Mouse (Mus musculus): ENCODE results near the gene Metap2. TPM values are rescaled to one million over a fixed set of nuclear protein-coding genes. Genes with fewer than 3 reads are reported as not detected.

Gene Metap2
- total and polyA plus RNA-seq, 3 experiments: 45.4 to 114 (median 111) TPM

DNA sequence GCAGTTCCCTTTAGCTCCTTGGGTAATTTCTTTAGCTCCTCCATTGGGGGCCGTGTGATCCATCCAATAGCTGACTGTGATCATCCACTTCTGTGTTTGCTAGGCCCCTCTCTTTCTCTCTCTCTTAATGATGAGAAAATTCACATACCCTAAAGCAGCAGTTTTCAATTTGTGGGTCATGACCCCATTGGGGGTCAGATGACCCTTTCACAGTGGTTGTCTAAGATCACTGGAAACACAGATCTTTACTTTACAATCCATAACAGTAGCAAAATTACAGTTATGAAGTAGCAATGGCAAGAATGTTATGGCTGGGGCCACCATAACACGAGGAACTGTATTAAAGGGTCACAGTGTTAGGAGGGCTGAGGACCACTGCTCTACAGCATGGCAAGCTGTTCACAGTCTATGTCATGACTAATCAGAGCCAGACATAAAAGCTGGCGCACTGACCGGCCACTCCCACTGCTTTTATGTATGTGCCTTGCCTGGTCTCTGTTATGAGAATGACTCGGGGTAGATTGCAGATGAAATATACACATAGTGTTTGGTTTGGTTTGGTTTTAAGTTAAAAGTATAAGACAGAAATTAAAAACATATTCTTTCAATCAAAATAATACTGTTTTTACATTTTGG lies 13.0 kb upstream of the Metap2 start:
- TF ChIP-seq CTCF (IDR thresholded peaks at IDR 0.05) (no peak), POLR2A (IDR thresholded peaks at IDR 0.05; ENCODE audit: insufficient read depth, low read depth, low read length) (no peak)
- Histone ChIP-seq H3K79me2 (replicated peaks; ENCODE audit: control insufficient read depth, insufficient read depth, low read length) (no peaks in the 10 kb centered on the region), H3K9ac (ENCODE audit: low read depth, low read length) (no peak overlapping the region), H3K4me1 (ENCODE audit: control insufficient read depth, insufficient read depth, low read length) (no peaks in the 10 kb centered on the region), H3K36me3 (ENCODE audit: control insufficient read depth, insufficient read depth, low read length) (no peaks in the 10 kb centered on the region), H3K27ac (no peak overlapping the region), H3K4me3 (no peak overlapping the region), H3K27me3 (ENCODE audit: control insufficient read depth, insufficient read depth, low read length) (no peaks in the 10 kb centered on the region)
- DNase-seq: no peak
- intact Hi-C loops (cut with DNase I): no loop called here
- WGBS: 92% methylated on average over 5 of the region's 5 CpGs

DNA sequence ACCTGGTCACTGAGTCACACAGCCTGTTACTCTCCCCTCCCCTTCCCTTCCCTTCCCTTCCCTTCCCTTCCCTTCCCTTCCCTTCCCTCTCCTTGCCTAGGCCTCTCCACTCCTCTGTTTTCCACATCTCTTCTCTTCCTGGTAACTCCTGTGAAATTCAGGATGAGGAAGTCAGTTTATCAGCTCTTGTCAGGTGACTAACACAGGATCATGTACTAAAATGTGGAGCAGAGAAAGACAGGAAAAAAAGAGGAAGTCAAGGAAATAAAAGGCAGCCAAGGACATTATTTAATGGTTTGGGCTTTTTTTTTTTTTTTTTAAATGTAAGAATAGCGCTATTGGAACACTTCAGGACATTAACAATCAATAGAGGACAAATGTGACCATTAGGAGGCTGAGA lies 12.1 kb upstream of the Metap2 start:
- H3K27me3 ChIP-seq (ENCODE audit: control insufficient read depth, insufficient read depth, low read length): no peaks in the 10 kb centered on the region
- no peak for DNase-seq
- no peaks in the 10 kb centered on the region for H3K4me1 ChIP-seq (ENCODE audit: control insufficient read depth, insufficient read depth, low read length)
- intact Hi-C loops (cut with DNase I): no loop called here
- WGBS: 77% methylated on average over 1 of the region's 1 CpGs
- H3K79me2 ChIP-seq (replicated peaks; ENCODE audit: control insufficient read depth, insufficient read depth, low read length): no peaks in the 10 kb centered on the region
- H3K36me3 ChIP-seq (ENCODE audit: control insufficient read depth, insufficient read depth, low read length): no peaks in the 10 kb centered on the region
- no peak overlapping the region for H3K9ac ChIP-seq (ENCODE audit: low read depth, low read length)
- TF ChIP-seq EP300 (IDR thresholded peaks at IDR 0.05; ENCODE audit: insufficient read depth, low read depth, low read length) (no peak), POLR2A (IDR thresholded peaks at IDR 0.05; ENCODE audit: insufficient read depth, low read depth, low read length) (no peak), CTCF (IDR thresholded peaks at IDR 0.05) (no peak)
- H3K4me3 ChIP-seq: no peak overlapping the region
- H3K27ac ChIP-seq: no peak overlapping the region

DNA sequence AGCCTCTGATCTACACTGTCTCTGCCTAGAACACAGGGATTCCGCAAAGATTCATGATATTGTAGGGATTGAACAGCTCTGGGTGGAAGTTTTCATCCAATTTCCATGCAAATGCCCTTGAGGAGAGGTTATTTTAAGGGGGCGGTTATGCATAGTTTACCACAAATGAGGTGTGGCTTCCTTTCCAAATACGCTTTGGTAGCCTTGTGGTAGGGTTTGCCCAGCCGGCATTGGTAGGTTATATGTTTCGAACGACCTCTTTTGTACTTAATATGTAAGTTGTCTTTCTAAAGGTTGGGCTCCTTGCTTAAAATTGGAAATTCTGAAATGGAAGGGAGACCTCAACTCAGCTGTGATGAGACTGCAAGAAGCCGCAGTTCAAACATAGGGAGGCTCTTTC lies 11.6 kb upstream of the Metap2 start:
- intact Hi-C loops (cut with DNase I): no loop called here
- TF ChIP-seq CTCF (IDR thresholded peaks at IDR 0.05): no peak
- no peak for TF ChIP-seq POLR2A (IDR thresholded peaks at IDR 0.05; ENCODE audit: insufficient read depth, low read depth, low read length)
- TF ChIP-seq EP300 (IDR thresholded peaks at IDR 0.05; ENCODE audit: insufficient read depth, low read depth, low read length): no peak
- no peaks in the 10 kb centered on the region for H3K4me1 ChIP-seq (ENCODE audit: control insufficient read depth, insufficient read depth, low read length)
- H3K9ac ChIP-seq (ENCODE audit: low read depth, low read length): no peak overlapping the region
- H3K4me3 ChIP-seq: no peak overlapping the region
- H3K27me3 ChIP-seq (ENCODE audit: control insufficient read depth, insufficient read depth, low read length): no peaks in the 10 kb centered on the region
- DNase-seq: no peak
- 92% methylated on average over 7 of the region's 7 CpGs for WGBS
- no peaks in the 10 kb centered on the region for H3K36me3 ChIP-seq (ENCODE audit: control insufficient read depth, insufficient read depth, low read length)
- H3K27ac ChIP-seq: no peak overlapping the region
- H3K79me2 ChIP-seq (replicated peaks; ENCODE audit: control insufficient read depth, insufficient read depth, low read length): no peaks in the 10 kb centered on the region

DNA sequence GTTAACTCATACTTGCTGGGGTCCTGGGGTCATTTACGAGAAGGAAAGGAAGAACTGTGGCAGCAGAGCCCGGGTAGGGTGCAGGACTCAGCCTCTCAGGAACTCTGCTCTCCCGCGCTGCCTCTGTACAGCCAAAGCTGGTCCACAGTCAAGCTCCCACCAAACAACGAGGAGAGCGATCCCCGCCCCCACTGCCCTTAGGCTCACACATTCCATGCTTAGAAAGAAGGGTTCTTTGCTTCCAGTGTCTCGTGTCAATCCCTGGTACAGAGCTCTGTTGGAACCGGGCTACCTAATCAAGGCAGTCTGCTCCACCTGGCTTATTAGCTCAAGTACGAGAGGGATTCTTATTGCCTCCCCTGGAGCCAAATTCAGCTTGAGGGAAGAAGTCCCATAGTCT lies 10.5 kb upstream of the Metap2 start:
- H3K36me3 ChIP-seq (ENCODE audit: control insufficient read depth, insufficient read depth, low read length): no peaks in the 10 kb centered on the region
- H3K4me3 ChIP-seq: no peak overlapping the region
- no peak overlapping the region for H3K9ac ChIP-seq (ENCODE audit: low read depth, low read length)
- no peaks in the 10 kb centered on the region for H3K4me1 ChIP-seq (ENCODE audit: control insufficient read depth, insufficient read depth, low read length)
- no peak overlapping the region for H3K27ac ChIP-seq
- no peaks in the 10 kb centered on the region for H3K79me2 ChIP-seq (replicated peaks; ENCODE audit: control insufficient read depth, insufficient read depth, low read length)
- no peak for DNase-seq
- no peaks in the 10 kb centered on the region for H3K27me3 ChIP-seq (ENCODE audit: control insufficient read depth, insufficient read depth, low read length)
- intact Hi-C loops (cut with DNase I): no loop called here
- WGBS: 64% methylated on average over 10 of the region's 10 CpGs
- no peak for TF ChIP-seq CTCF (IDR thresholded peaks at IDR 0.05)
- no peak for TF ChIP-seq EP300 (IDR thresholded peaks at IDR 0.05; ENCODE audit: insufficient read depth, low read depth, low read length)
- no peak for TF ChIP-seq POLR2A (IDR thresholded peaks at IDR 0.05; ENCODE audit: insufficient read depth, low read depth, low read length)

DNA sequence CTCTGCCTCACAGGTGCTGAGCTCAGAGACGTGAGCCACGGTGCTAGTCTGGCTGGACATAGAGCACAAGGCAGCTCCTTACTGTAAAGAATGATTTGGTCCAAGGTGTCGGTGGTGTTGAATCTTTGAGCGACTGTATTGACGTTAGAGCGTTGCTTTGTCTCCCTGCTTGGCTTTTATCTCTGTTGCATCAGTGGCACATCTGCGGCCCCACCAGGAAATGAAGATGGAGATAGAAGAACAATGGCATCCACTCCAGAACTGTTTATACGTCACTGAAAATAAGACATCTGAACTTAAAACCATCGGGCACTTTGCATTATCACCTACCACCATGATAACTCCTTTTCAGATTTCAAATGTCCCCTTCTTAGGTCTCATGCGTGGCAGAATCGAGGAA lies 3.0 kb upstream of the Metap2 start:
- Histone ChIP-seq H3K79me2 (replicated peaks; ENCODE audit: control insufficient read depth, insufficient read depth, low read length) (no peaks in the 10 kb centered on the region), H3K4me1 (ENCODE audit: control insufficient read depth, insufficient read depth, low read length) (no peaks in the 10 kb centered on the region), H3K36me3 (ENCODE audit: control insufficient read depth, insufficient read depth, low read length) (no peaks in the 10 kb centered on the region), H3K27me3 (ENCODE audit: control insufficient read depth, insufficient read depth, low read length) (no peaks in the 10 kb centered on the region), H3K4me3 (no peak overlapping the region), H3K9ac (ENCODE audit: low read depth, low read length) (no peak overlapping the region), H3K27ac (no peak overlapping the region)
- intact Hi-C loops (cut with DNase I): no loop called here
- WGBS: 60% methylated on average over 11 of the region's 11 CpGs
- no peak for DNase-seq
- TF ChIP-seq CTCF (IDR thresholded peaks at IDR 0.05) (no peak), POLR2A (IDR thresholded peaks at IDR 0.05; ENCODE audit: insufficient read depth, low read depth, low read length) (no peak), EP300 (IDR thresholded peaks at IDR 0.05; ENCODE audit: insufficient read depth, low read depth, low read length) (no peak)

DNA sequence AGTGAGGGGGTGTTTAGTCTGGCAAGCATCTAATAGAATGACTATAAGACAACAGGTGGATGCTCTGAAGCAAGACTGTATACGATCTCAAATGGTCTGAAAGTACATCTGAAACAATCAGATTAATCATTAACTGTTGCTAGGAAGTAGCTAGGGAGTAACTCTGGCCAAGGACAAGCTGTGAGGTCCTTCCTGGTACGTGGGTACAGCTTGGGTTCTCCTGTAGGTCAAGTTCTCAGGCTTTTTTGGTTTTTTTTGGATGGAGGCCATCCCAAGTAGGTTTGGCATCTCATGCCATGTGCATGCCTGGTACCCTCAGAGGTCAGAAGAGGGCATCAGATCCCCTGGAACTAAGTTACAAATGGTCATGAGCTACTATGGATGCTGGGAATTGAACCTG lies 2.4 kb upstream of the Metap2 start:
- Histone ChIP-seq H3K36me3 (ENCODE audit: control insufficient read depth, insufficient read depth, low read length) (no peaks in the 10 kb centered on the region), H3K79me2 (replicated peaks; ENCODE audit: control insufficient read depth, insufficient read depth, low read length) (no peaks in the 10 kb centered on the region), H3K27ac (no peak overlapping the region), H3K4me3 (no peak overlapping the region), H3K27me3 (ENCODE audit: control insufficient read depth, insufficient read depth, low read length) (no peaks in the 10 kb centered on the region), H3K4me1 (ENCODE audit: control insufficient read depth, insufficient read depth, low read length) (no peaks in the 10 kb centered on the region), H3K9ac (ENCODE audit: low read depth, low read length) (no peak overlapping the region)
- 62% methylated on average over 2 of the region's 2 CpGs for WGBS
- no peak for TF ChIP-seq CTCF (IDR thresholded peaks at IDR 0.05)
- TF ChIP-seq POLR2A (IDR thresholded peaks at IDR 0.05; ENCODE audit: insufficient read depth, low read depth, low read length): no peak
- TF ChIP-seq EP300 (IDR thresholded peaks at IDR 0.05; ENCODE audit: insufficient read depth, low read depth, low read length): no peak
- intact Hi-C loops (cut with DNase I): no loop called here
- DNase-seq: no peak

Measured in heart, adult 2 months (tissue).